Mouse (Mus musculus): ENCODE results near the gene Fth1. TPM values are rescaled to one million over a fixed set of nuclear protein-coding genes. Genes with fewer than 3 reads are reported as not detected.

Fth1 gene
- polyA plus RNA-seq, 1 experiment from 2014 or later = 2,906 TPM

DNA sequence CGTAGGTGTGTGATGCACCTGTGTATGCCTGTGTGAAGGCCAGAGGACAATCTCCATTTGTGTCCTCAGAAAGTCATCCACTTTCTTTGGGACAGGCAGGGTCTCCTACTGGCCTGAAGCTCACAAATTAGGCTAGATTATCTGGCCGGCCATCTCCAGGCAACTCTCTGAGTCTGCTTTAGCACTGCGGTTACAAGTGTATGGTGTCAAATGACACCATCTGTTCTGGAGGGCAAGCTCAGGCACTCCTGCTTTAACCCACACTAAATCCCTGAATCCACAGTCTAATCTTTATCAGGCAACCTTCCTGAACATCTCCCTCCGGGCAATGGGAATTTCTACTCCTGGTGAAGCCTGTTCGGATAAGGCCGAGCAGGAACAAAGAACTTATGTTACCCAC is 6.8 kb downstream of the Fth1 start:
- no peak for TF ChIP-seq CTCF (IDR thresholded peaks at IDR 0.05; ENCODE audit: low read depth)
- DNase-seq (ENCODE audit: low spot score) = no peak
- Histone ChIP-seq H3K36me3 (ENCODE audit: insufficient read depth, low read length) (peaks cover 12% of the 10 kb centered on the region), H3K9me3 (replicated peaks; ENCODE audit: low read length) (no peaks in the 10 kb centered on the region), H3K4me1 (replicated peaks; ENCODE audit: insufficient read depth, low read length) (no peaks in the 10 kb centered on the region; the same call in 1 of the 2 replicates), H3K27ac (no peak overlapping the region), H3K4me2 (ENCODE audit: low read length) (no peak overlapping the region), H3K27me3 (ENCODE audit: insufficient read depth, low read length) (no peaks in the 10 kb centered on the region), H3K4me3 (replicated peaks; ENCODE audit: low read depth, low read length) (no peak overlapping the region), H3K9ac (ENCODE audit: low read depth, low read length) (no peak overlapping the region)
- no peak for ATAC-seq (replicated peaks; ENCODE audit: low FRiP score, low read depth)
- 43% methylated on average over 6 of the region's 6 CpGs for WGBS

DNA sequence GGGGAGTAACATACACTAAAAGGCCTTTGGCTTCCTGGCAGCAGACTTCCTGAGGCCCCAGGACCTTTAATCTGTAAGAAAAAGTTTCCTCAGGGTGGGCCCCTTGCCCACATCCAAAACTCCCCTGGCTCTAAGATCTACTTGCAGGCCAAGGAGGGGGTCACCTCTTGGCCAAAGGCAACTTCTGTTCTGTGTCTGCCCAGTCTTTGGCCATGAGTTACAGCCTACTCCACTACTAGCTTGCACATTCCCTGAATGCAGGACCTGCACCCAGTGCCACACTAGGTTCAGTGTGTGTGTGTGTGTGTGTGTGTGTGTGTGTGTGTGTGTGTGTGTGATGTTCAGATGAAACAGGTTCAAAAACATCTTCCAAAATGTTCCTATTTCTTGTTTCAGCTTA is 7.2 kb downstream of the Fth1 start:
- no peaks in the 10 kb centered on the region for H3K9me3 ChIP-seq (replicated peaks; ENCODE audit: low read length)
- no peak for TF ChIP-seq CTCF (IDR thresholded peaks at IDR 0.05; ENCODE audit: low read depth)
- H3K27me3 ChIP-seq (ENCODE audit: insufficient read depth, low read length) = no peaks in the 10 kb centered on the region
- no peak overlapping the region for H3K9ac ChIP-seq (ENCODE audit: low read depth, low read length)
- DNase-seq (ENCODE audit: low spot score) (no peak), ATAC-seq (replicated peaks; ENCODE audit: low FRiP score, low read depth) (no peak)
- H3K27ac ChIP-seq = no peak overlapping the region
- peaks cover 12% of the 10 kb centered on the region for H3K36me3 ChIP-seq (ENCODE audit: insufficient read depth, low read length)
- H3K4me2 ChIP-seq (ENCODE audit: low read length) = no peak overlapping the region
- no peaks in the 10 kb centered on the region; the same call in 1 of the 2 replicates for H3K4me1 ChIP-seq (replicated peaks; ENCODE audit: insufficient read depth, low read length)
- H3K4me3 ChIP-seq (replicated peaks; ENCODE audit: low read depth, low read length) = no peak overlapping the region

DNA sequence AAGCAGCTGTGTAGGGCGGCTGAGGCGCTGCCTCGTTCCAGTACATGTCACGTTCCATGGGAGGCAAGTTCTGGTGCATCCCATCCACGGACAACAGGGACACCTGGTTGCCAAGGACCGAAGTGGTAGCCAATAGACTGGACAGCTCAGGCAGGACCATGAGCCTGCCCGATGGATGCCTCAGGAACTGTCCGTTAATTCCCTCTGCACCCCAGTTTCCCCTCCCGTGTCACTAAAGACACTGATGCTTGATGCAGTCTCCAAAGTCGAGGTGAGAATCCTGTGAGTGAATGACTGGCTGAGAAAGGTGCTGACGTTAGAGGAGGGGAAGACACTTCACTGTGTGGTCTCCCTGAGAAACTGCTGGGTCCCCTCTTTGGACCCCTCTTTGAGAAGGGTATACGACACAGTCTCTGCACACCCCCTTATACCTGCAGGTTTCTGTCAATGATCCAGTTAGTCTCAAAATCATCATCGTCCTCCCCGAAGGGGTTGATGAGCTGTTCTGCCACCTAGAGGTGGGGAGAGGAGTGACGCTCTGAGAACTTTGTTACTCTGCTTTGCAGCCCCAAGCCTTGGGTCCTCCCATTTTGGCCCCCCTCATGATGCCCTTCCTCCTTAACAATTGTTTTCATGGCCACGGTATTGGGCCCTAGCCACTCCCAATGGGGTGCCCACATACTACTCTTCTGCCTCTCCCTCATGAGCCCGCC is 8.9 kb downstream of the Fth1 start:
- peak; percentile 73 for TF ChIP-seq CTCF (IDR thresholded peaks at IDR 0.05; ENCODE audit: low read depth)
- no peak for ATAC-seq (replicated peaks; ENCODE audit: low FRiP score, low read depth)
- no peak overlapping the region for H3K9ac ChIP-seq (ENCODE audit: low read depth, low read length)
- 65% methylated on average over 17 of the region's 17 CpGs for WGBS
- peak; percentile 47 for DNase-seq (ENCODE audit: low spot score)
- no peaks in the 10 kb centered on the region for H3K27me3 ChIP-seq (ENCODE audit: insufficient read depth, low read length)
- H3K4me2 ChIP-seq (ENCODE audit: low read length) = no peak overlapping the region
- H3K4me3 ChIP-seq (replicated peaks; ENCODE audit: low read depth, low read length) = no peak overlapping the region
- H3K36me3 ChIP-seq (ENCODE audit: insufficient read depth, low read length) = peaks cover 9% of the 10 kb centered on the region
- no peak overlapping the region for H3K27ac ChIP-seq
- no peaks in the 10 kb centered on the region for H3K4me1 ChIP-seq (replicated peaks; ENCODE audit: insufficient read depth, low read length)
- no peaks in the 10 kb centered on the region for H3K9me3 ChIP-seq (replicated peaks; ENCODE audit: low read length)

DNA sequence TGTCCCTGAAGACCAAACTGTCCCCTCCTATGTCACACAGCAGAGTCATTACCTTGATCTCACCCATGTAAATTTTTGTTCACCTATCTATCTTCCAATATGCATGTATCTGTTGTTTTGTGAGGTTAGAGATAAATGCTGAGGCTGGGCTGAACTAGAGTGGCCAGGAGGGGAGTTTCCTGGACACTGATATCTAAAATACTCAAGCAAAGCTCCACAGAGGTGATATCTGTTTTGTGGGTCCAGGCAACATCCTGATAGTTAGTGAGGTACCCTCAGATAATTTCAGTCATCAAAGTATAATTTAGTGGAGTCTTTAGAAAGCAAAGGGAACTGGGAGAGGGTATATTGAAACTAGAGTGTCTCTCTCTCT is 9.5 kb downstream of the Fth1 start:
- Histone ChIP-seq H3K4me3 (replicated peaks; ENCODE audit: low read depth, low read length) (no peak overlapping the region), H3K4me2 (ENCODE audit: low read length) (no peak overlapping the region), H3K36me3 (ENCODE audit: insufficient read depth, low read length) (peaks cover 5% of the 10 kb centered on the region), H3K9ac (ENCODE audit: low read depth, low read length) (no peak overlapping the region), H3K4me1 (replicated peaks; ENCODE audit: insufficient read depth, low read length) (no peaks in the 10 kb centered on the region), H3K27me3 (ENCODE audit: insufficient read depth, low read length) (no peaks in the 10 kb centered on the region), H3K27ac (no peak overlapping the region), H3K9me3 (replicated peaks; ENCODE audit: low read length) (no peaks in the 10 kb centered on the region)
- DNase-seq (ENCODE audit: low spot score) (no peak), ATAC-seq (replicated peaks; ENCODE audit: low FRiP score, low read depth) (no peak)
- TF ChIP-seq CTCF (IDR thresholded peaks at IDR 0.05; ENCODE audit: low read depth) = no peak

DNA sequence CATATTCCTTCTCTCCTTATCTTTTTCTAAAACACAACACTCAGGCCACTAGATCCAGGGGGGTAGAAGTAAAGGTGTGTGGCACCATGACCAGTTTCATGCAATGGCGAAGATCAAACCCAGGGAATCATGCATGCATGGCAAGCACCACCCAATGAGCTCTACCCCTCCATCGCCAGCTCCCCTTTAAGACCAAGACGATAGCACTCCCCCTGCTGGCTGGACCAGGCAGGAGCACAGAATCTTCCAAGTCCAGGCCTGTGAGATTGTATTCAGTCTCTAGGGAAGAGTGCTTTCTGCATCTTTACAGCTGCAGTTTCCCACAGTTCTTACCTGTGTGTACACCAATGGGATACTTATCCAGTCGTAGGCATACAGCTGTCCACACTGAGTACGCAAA is 10.9 kb downstream of the Fth1 start:
- Histone ChIP-seq H3K4me1 (replicated peaks; ENCODE audit: insufficient read depth, low read length) (no peaks in the 10 kb centered on the region), H3K27me3 (ENCODE audit: insufficient read depth, low read length) (no peaks in the 10 kb centered on the region), H3K27ac (no peak overlapping the region), H3K4me2 (ENCODE audit: low read length) (no peak overlapping the region), H3K9me3 (replicated peaks; ENCODE audit: low read length) (no peaks in the 10 kb centered on the region), H3K9ac (ENCODE audit: low read depth, low read length) (no peak overlapping the region), H3K4me3 (replicated peaks; ENCODE audit: low read depth, low read length) (no peak overlapping the region), H3K36me3 (ENCODE audit: insufficient read depth, low read length) (no peaks in the 10 kb centered on the region)
- WGBS = 24% methylated on average over 5 of the region's 5 CpGs
- DNase-seq (ENCODE audit: low spot score) (peak; percentile 85), ATAC-seq (replicated peaks; ENCODE audit: low FRiP score, low read depth) (peak; percentile 23; the same call in 1 of the 2 replicates)
- TF ChIP-seq CTCF (IDR thresholded peaks at IDR 0.05; ENCODE audit: low read depth) = peak; percentile 87

DNA sequence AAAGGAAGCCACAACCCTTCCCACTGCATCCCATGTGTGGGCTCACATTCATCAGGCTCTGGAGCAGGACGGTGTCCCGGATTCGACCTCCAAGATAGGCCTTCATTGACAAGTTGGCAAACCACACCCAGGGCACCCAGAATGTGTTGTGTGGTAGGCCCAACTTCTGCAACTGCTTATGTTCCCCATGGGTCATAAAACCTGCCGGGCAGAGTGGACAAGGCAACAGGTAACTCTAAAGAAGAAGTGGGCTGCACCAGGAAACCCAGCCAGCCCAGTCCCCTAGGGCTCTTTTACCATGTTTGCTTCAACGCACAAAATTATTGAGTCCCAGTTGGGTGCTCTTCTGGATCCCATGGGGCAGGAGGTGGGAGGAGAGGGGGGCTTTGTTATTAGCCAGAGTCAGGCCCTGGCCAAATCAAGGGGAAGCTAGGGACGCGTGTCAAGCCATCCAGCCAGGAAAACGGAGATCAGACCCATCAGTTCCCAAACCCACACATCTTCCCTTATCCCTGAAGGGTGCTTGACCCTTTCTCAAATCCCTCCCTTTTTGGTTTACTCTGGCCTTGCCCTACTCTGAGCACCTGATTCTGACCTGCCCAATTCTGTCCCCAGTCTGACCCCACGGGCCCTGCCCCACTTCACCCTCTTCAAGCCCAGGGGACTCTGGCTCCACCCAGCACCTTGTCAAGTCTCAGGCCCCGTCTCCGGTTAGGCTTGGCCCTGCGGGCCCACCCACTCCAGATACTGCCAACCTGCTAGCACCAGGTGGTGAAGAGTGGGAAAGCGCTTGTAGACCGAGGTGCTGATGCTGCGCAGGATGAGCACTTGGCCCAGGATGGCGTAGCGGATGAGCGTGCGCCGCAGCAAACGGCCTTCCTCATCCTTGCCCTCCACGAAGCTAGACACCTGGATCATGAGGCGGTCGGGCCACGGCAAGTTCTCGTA is 11.9 kb downstream of the Fth1 start:
- peak overlapping the region; percentile 46 for H3K4me2 ChIP-seq (ENCODE audit: low read length)
- DNase-seq (ENCODE audit: low spot score) = no peak
- H3K27me3 ChIP-seq (ENCODE audit: insufficient read depth, low read length) = no peaks in the 10 kb centered on the region
- H3K9ac ChIP-seq (ENCODE audit: low read depth, low read length) = 0 out of 2 replicates have a peak overlapping the region, but pooled peaks have one; percentile 0
- H3K4me1 ChIP-seq (replicated peaks; ENCODE audit: insufficient read depth, low read length) = no peaks in the 10 kb centered on the region
- H3K36me3 ChIP-seq (ENCODE audit: insufficient read depth, low read length) = no peaks in the 10 kb centered on the region
- H3K4me3 ChIP-seq (replicated peaks; ENCODE audit: low read depth, low read length) = peak overlapping the region; percentile 24; the same call in 1 of the 2 replicates
- H3K27ac ChIP-seq = no peak overlapping the region
- WGBS = 45% methylated on average over 26 of the region's 26 CpGs
- no peak for TF ChIP-seq CTCF (IDR thresholded peaks at IDR 0.05; ENCODE audit: low read depth)
- no peaks in the 10 kb centered on the region for H3K9me3 ChIP-seq (replicated peaks; ENCODE audit: low read length)
- peak; percentile 35 for ATAC-seq (replicated peaks; ENCODE audit: low FRiP score, low read depth)
